In genomic region chr8:121083093-121083935, GRCm38 (mm10) we compare ENCODE assay signal across 9 mouse cellular contexts. TPM values are rescaled to one million over a fixed set of nuclear protein-coding genes. Genes with fewer than 3 reads are reported as not detected.
A peak's percentile ranks its signal among the peaks of the same experiment; 100 is the strongest.
DNase-seq lines count a peak whose midpoint lies in the region; ATAC-seq and TF ChIP-seq lines count a peak whose summit lies in the region.
"Had no signal": no experiment of that assay in that cellular context is flagged by ENCODE, and none has a peak within 500 bp of the region (broad histone marks: within the 10 kb centered on the region; RNA-seq: fewer than 3 reads in every experiment).

No protein-coding gene starts in this region.

- peak overlapping the region; percentile 87 for H3K27ac ChIP-seq in intestine, postnatal 0 days (ENCODE audit: low read depth, low read length)
- H3K27ac ChIP-seq in lung, embryonic 14.5 days (ENCODE audit: low read depth): peak overlapping the region; percentile 99

- H3K4me1 ChIP-seq in intestine, postnatal 0 days (replicated peaks; ENCODE audit: control insufficient read depth, insufficient read depth, low read length): no peaks in the 10 kb centered on the region
- no peaks in the 10 kb centered on the region for H3K4me1 ChIP-seq in lung, embryonic 14.5 days (ENCODE audit: insufficient read depth)

- ATAC-seq in common myeloid progenitor, adult 5-6 weeks (replicated peaks; ENCODE audit: low read depth, poor library complexity, severe bottlenecking): peak; percentile 40; the same call in 1 of the 2 replicates
- ATAC-seq in granulocyte monocyte progenitor cell, adult 5-6 weeks (replicated peaks; ENCODE audit: poor library complexity, severe bottlenecking): peak; percentile 43
- ATAC-seq in intestine, postnatal 0 days: peak; percentile 56
- ATAC-seq in lung, embryonic 14.5 days (ENCODE audit: insufficient read depth): peak; percentile 82

- no peaks in the 10 kb centered on the region for H3K36me3 ChIP-seq in intestine, postnatal 0 days (ENCODE audit: control insufficient read depth, insufficient read depth)
- H3K36me3 ChIP-seq in lung, embryonic 14.5 days (ENCODE audit: insufficient read depth): peaks cover 28% of the 10 kb centered on the region

- H3K27me3 ChIP-seq in intestine, postnatal 0 days (replicated peaks; ENCODE audit: control insufficient read depth, insufficient read depth, low read length): peaks cover 86% of the 10 kb centered on the region
- peaks cover 77% of the 10 kb centered on the region for H3K27me3 ChIP-seq in lung, embryonic 14.5 days (ENCODE audit: insufficient read depth, low read length)

- DNase-seq in NIH3T3 (ENCODE audit: low read depth): peak; percentile 81
- DNase-seq in lung, embryonic 14.5 days: peak; percentile 91
- DNase-seq in retina, postnatal 7 days (ENCODE audit: low read depth, low spot score): peak; percentile 45
- DNase-seq in thymus, adult 18-20 months: no peak
- DNase-seq in right cerebral cortex, postnatal 14 days: no peak

- H3K9me3 ChIP-seq in intestine, postnatal 0 days (ENCODE audit: control insufficient read depth): no peaks in the 10 kb centered on the region
- H3K9me3 ChIP-seq in lung, embryonic 14.5 days (ENCODE audit: low read depth, low read length): no peaks in the 10 kb centered on the region

- peak overlapping the region; percentile 75 for H3K9ac ChIP-seq in intestine, postnatal 0 days (ENCODE audit: low read depth, low read length)
- H3K9ac ChIP-seq in lung, embryonic 14.5 days: peak overlapping the region; percentile 87

- TF ChIP-seq CTCF in intestine, postnatal 0 days (IDR thresholded peaks at IDR 0.05; ENCODE audit: low read depth): no peak
- no peak for TF ChIP-seq CTCF in lung, embryonic 14.5 days (IDR thresholded peaks at IDR 0.05; ENCODE audit: low read depth)

- WGBS in intestine, postnatal 0 days: under 1% methylated on average over 89 of the region's 89 CpGs
- WGBS in lung, embryonic 14.5 days: under 1% methylated on average over 89 of the region's 89 CpGs

- H3K4me2 ChIP-seq in intestine, postnatal 0 days (replicated peaks; ENCODE audit: low read depth): peak overlapping the region; percentile 84
- H3K4me2 ChIP-seq in lung, embryonic 14.5 days: peak overlapping the region; percentile 84

- H3K4me3 ChIP-seq in intestine, postnatal 0 days (ENCODE audit: low read depth, low read length): peak overlapping the region; percentile 65
- H3K4me3 ChIP-seq in lung, embryonic 14.5 days (ENCODE audit: low read depth, low read length): peak overlapping the region; percentile 76

RNA-seq across cellular contexts. Expression of gene Foxf1, which starts 0.9 kb away (rescaled TPM):
- total RNA-seq in common myeloid progenitor, adult 5-6 weeks (2017): not detected in 2 replicates
- not detected in 2 replicates for total RNA-seq in granulocyte monocyte progenitor cell, adult 5-6 weeks (2014; fragmentation: Nextera tagmentation)
- not detected in 2 replicates for total RNA-seq in granulocyte monocyte progenitor cell, adult 5-6 weeks (2017)
- polyA plus RNA-seq in intestine, postnatal 0 days (2015; fragmentation: Nextera tagmentation; extraction: Ambion mirVana): 49.8 and 50.1 TPM in 2 replicates
- 167 and 180 TPM in 2 replicates for polyA plus RNA-seq in lung, embryonic 14.5 days (2014; fragmentation: Nextera tagmentation; extraction: Ambion mirVana)
- total RNA-seq: hematopoietic stem cell, adult 5-6 weeks had no signal

RNA-seq across cellular contexts. Expression of gene Mthfsd, which starts 24.9 kb away (rescaled TPM):
- total RNA-seq in common myeloid progenitor, adult 5-6 weeks (2017): 7.1 and 12.0 TPM in 2 replicates
- 38.9 and 45.1 TPM in 2 replicates for total RNA-seq in granulocyte monocyte progenitor cell, adult 5-6 weeks (2014; fragmentation: Nextera tagmentation)
- 14.9 and 16.4 TPM in 2 replicates for total RNA-seq in granulocyte monocyte progenitor cell, adult 5-6 weeks (2017)
- polyA plus RNA-seq in intestine, postnatal 0 days (2015; fragmentation: Nextera tagmentation; extraction: Ambion mirVana): 24.9 and 25.1 TPM in 2 replicates
- polyA plus RNA-seq in lung, embryonic 14.5 days (2014; fragmentation: Nextera tagmentation; extraction: Ambion mirVana): 57.6 and 63.1 TPM in 2 replicates

RNA-seq across cellular contexts. Expression of gene Foxc2, which starts 32.7 kb away (rescaled TPM):
- total RNA-seq in common myeloid progenitor, adult 5-6 weeks (2017): not detected in 2 replicates
- total RNA-seq in granulocyte monocyte progenitor cell, adult 5-6 weeks (2014; fragmentation: Nextera tagmentation): not detected in 2 replicates
- total RNA-seq in granulocyte monocyte progenitor cell, adult 5-6 weeks (2017): not detected in 2 replicates
- polyA plus RNA-seq in intestine, postnatal 0 days (2015; fragmentation: Nextera tagmentation; extraction: Ambion mirVana): 0.48 and 0.60 TPM in 2 replicates
- polyA plus RNA-seq in lung, embryonic 14.5 days (2014; fragmentation: Nextera tagmentation; extraction: Ambion mirVana): 1.1 and 1.9 TPM in 2 replicates
- total RNA-seq: hematopoietic stem cell, adult 5-6 weeks had no signal

RNA-seq across cellular contexts. Expression of gene Foxl1, which starts 44.4 kb away (rescaled TPM):
- total RNA-seq in common myeloid progenitor, adult 5-6 weeks (2017): not detected in 2 replicates
- total RNA-seq in granulocyte monocyte progenitor cell, adult 5-6 weeks (2014; fragmentation: Nextera tagmentation): not detected in 2 replicates
- not detected in 2 replicates for total RNA-seq in granulocyte monocyte progenitor cell, adult 5-6 weeks (2017)
- polyA plus RNA-seq in intestine, postnatal 0 days (2015; fragmentation: Nextera tagmentation; extraction: Ambion mirVana): 2.6 and 2.8 TPM in 2 replicates
- polyA plus RNA-seq in lung, embryonic 14.5 days (2014; fragmentation: Nextera tagmentation; extraction: Ambion mirVana): 6.8 and 7.9 TPM in 2 replicates
- total RNA-seq: hematopoietic stem cell, adult 5-6 weeks had no signal

Comparison
In these comparisons a context has a peak if more than half of its experiments do, and no peak if none do; other contexts are left out.
1. DNase-seq: peak in NIH3T3 (single experiment), lung, embryonic 14.5 days (single experiment) and retina, postnatal 7 days (single experiment); none in thymus, adult 18-20 months (0 of 2) and right cerebral cortex, postnatal 14 days (single experiment).
2. Peak in every context shown above with its lines, with median percentiles within 50 percentile points of each other: ATAC-seq.